Mouse (Mus musculus) G1E (cell line): ENCODE data around the gene Gck.

ENCODE experiments used
- CTCF ChIP-seq: IDR thresholded peaks from 2 replicates; pipeline ENCODE4 v1.5.1; 2012; ENCODE audit warnings: low read depth, low read length, inconsistent platforms, mixed read lengths
- TAL1 ChIP-seq: conservative IDR thresholded peaks from 2 replicates; pipeline ENCODE4 v1.6.1; 2012; ENCODE audit warnings: low read depth, low read length, inconsistent platforms, mixed read lengths

DNA sequence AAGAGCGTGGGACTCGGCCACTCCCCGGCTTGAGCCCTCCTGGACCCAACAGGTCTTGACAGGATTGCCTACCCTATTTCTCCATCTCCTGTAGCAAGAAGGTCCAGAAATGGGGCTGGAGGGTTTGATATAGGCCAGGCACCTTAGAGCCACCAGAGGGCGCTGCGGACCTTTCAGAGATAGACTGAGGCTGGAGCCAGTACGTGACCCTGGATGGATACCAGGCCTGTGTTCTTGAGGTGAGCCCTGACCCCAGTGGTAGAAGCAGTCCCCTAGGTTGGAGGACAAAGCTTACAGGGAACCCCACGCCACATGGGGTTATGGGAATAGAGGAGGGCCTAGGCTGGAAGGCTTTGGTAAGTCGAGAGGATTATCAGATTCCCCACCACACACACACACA is 46.1 kb upstream of the Gck start:
- TF ChIP-seq CTCF (peak; percentile 73), TAL1 (no peak)
